Mouse (Mus musculus) cortical plate, adult 2 months (tissue): Measurements from ENCODE around the gene St5. TPM values are rescaled to one million over a fixed set of nuclear protein-coding genes. Genes with fewer than 3 reads are reported as not detected.

Experiments
- H3K27ac ChIP-seq: fragments of 200-500 bp; 2 replicates; pipeline ENCODE4 v1.5.1; 2012; ENCODE audit warnings: low read length, control low read depth, inconsistent platforms; ENCODE audit not compliant: insufficient read depth
- H3K4me1 ChIP-seq: fragments of 200-500 bp; 2 replicates; pipeline ENCODE4 v1.6.1; 2011; ENCODE audit warnings: low read length; ENCODE audit not compliant: control insufficient read depth, insufficient read depth
- H3K4me3 ChIP-seq: fragments of 200-500 bp; 2 replicates; pipeline ENCODE4 v1.5.1; 2011; ENCODE audit warnings: mild to moderate bottlenecking, low read length, control low read depth; ENCODE audit not compliant: insufficient read depth
- CTCF ChIP-seq: fragments of 200-500 bp; IDR thresholded peaks from 2 replicates; pipeline ENCODE4 v1.5.1; 2011; ENCODE audit warnings: mild to moderate bottlenecking, control low read depth, low read length; ENCODE audit not compliant: insufficient read depth; ENCODE audit errors: extremely low read depth
- POLR2A ChIP-seq: fragments of 200-500 bp; IDR thresholded peaks from 2 replicates; pipeline ENCODE4 v1.6.1; 2011; ENCODE audit warnings: mild to moderate bottlenecking, low read length, control low read depth; ENCODE audit not compliant: insufficient read depth; ENCODE audit errors: extremely low read depth
- polyA plus RNA-seq: library from polyadenylated mRNA; depleted of rRNA; stranded (reverse); fragments of >200 nt; gene quantifications from 2 replicates; pipeline ENCODE4 v1.2.3, GENCODE M21; 2012

Gene St5
- polyA plus RNA-seq, 1 experiment: 18.3 TPM

- TF ChIP-seq CTCF (no peak), POLR2A (no peak)
- no peak overlapping the region for H3K4me3 ChIP-seq
- no peaks in the 10 kb centered on the region for H3K4me1 ChIP-seq
- no peak overlapping the region for H3K27ac ChIP-seq
These were observed 16.7 kb downstream of the St5 start for GRCm38 (mm10) chr7:109686585-109687128.

GRCm38 (mm10) chr7:109680879-109681278 is 22.5 kb downstream of the St5 start:
- TF ChIP-seq POLR2A (no peak), CTCF (no peak)
- Histone ChIP-seq H3K4me1 (no peaks in the 10 kb centered on the region), H3K27ac (no peak overlapping the region), H3K4me3 (no peak overlapping the region)

DNA sequence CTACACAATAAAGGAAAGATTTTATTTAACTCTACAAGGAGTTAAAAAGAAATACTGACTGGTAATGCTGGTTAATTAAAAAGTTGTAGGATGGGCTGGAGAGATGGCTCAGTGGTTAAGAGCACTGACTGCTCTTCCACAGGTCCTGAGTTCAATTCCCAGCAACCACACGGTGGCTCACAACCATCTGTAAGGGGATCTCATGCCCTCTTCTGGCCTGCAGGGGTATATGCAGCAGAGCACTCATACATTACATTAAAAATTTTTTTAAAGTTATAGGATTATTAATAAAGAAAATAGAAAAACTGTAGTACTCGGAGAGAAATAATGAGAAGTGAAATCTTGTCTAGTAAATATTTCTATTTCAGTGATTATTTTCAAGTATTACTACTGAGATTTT is 23.1 kb downstream of the St5 start:
- Histone ChIP-seq H3K4me1 (no peaks in the 10 kb centered on the region), H3K4me3 (no peak overlapping the region), H3K27ac (no peak overlapping the region)
- no peak for TF ChIP-seq CTCF
- no peak for TF ChIP-seq POLR2A

GRCm38 (mm10) chr7:109674944-109675628 is 28.3 kb downstream of the St5 start:
- Histone ChIP-seq H3K27ac (no peak overlapping the region), H3K4me1 (no peaks in the 10 kb centered on the region), H3K4me3 (no peak overlapping the region)
- TF ChIP-seq POLR2A: no peak
- TF ChIP-seq CTCF: no peak

GRCm38 (mm10) chr7:109671581-109672471 is 31.6 kb downstream of the St5 start:
- Histone ChIP-seq H3K4me1 (no peaks in the 10 kb centered on the region), H3K4me3 (peak overlapping the region; percentile 48), H3K27ac (0 out of 2 replicates have a peak overlapping the region, but pooled peaks have one; percentile 51)
- TF ChIP-seq CTCF (no peak), POLR2A (no peak)

DNA sequence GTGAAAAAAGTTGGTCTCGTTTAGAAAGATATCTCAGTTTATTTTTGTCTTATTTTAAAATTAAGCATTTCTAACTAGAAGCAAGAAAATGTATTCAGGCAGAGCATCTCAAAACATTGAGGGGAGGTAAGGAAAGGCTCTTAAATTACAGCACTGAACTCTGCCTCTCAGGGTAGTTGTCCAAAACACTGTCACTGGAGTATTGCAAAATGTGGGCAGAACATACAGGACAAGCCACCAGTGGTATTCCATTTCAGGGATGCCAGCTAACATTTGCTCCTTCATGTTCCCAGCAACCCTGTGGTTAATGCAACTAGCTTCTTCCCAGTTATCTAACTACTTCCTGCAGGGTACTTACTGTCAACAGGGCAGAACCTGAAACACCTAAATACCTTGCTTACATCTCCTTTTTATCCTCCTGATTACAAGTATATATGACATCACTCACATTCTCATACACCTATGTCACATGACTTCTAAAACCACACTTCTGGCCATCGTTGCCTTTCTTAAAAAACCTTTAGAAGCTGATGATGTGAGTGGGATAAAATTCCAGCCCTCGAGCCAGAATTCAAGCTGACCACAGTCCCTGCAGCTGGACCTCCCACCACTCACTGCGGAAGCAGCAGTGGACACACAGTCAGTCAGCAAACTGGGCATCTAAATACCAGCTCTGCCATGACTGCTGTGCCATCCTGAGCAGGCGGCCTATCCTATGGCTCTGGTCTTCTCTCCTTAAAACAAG is 33.8 kb downstream of the St5 start:
- H3K4me3 ChIP-seq: no peak overlapping the region
- TF ChIP-seq CTCF: no peak
- no peak for TF ChIP-seq POLR2A
- no peak overlapping the region for H3K27ac ChIP-seq

DNA sequence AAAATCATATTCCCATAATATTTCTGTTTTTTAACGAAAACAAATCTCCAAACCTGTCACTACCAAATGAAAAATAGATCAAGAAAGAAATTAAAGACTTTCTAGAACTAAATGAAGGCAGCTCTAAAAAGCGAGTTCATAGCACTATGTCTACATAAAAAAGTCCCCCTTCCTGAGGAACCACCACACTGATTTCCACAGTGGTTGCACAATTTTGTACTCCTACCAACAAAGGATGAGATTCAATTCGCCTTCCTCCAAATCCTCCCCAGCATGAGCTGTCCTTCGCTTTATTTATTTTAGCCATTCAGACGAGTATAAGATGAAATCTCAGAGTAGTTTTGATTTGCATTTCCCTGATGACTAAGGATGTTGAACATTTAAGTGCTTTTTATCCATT is 36.7 kb downstream of the St5 start:
- Histone ChIP-seq H3K4me1 (no peaks in the 10 kb centered on the region; the same call in 1 of the 2 replicates), H3K27ac (no peak overlapping the region), H3K4me3 (no peak overlapping the region)
- TF ChIP-seq POLR2A (no peak), CTCF (no peak)

More for the DNA sequence above, 33.8 kb downstream of the St5 start:
- no peaks in the 10 kb centered on the region for H3K4me1 ChIP-seq

DNA sequence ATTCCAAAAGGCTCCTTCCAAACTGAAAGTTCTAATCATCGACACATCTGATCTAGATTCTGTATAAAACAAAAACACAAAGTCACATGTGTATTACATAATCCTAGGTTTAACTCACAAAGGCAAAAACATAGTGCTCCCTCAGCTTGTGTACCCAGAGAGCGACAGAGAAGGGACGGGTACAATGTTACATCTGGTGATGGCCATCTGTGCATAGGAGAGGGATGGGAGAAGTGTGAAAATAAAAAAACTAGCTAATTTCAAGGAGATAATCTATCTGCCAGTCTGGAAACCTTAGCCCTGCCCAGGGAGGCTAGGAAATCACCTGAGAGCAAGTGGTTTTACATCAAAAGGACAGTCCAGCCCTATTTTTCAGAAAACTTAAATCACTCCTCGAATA is 40.8 kb downstream of the St5 start:
- no peak overlapping the region for H3K4me3 ChIP-seq
- TF ChIP-seq POLR2A (no peak), CTCF (no peak)
- no peaks in the 10 kb centered on the region; the same call in 1 of the 2 replicates for H3K4me1 ChIP-seq
- H3K27ac ChIP-seq: no peak overlapping the region

DNA sequence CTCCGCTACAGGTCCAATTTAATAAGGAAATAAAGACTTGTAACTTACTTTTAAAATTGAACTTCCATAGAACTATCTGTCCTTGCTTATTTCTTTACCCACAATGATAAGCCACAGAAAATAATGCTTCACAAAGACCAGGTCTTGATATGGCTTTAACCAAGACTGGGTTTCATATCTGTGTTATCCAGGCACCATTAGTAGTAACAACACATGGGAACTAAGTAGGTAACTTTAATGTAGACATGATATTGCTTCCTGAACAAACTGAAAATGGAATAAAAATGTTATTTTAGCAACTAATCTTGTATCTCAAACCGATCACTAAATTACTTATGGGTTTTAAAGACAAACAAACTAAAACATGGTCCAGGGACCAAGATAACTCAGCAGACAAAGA is 44.1 kb downstream of the St5 start:
- Histone ChIP-seq H3K27ac (no peak overlapping the region), H3K4me3 (no peak overlapping the region), H3K4me1 (no peaks in the 10 kb centered on the region; the same call in 1 of the 2 replicates)
- no peak for TF ChIP-seq CTCF
- no peak for TF ChIP-seq POLR2A
